Mouse (Mus musculus) embryonic fibroblast, embryonic 13.5 days (primary cell): Measurements from ENCODE around the gene Lamb3. TPM values are rescaled to one million over a fixed set of nuclear protein-coding genes. Genes with fewer than 3 reads are reported as not detected.
"Not testable (repeated sequence)": the region's sequence is repeated elsewhere in the genome, so short reads cannot be mapped to it uniquely, and the experiment has no call there.

ENCODE experiments used
- H3K27ac ChIP-seq: 2 replicates; pipeline ENCODE4 v1.5.1; 2012; ENCODE audit warnings: low read length, control low read depth, inconsistent platforms; ENCODE audit not compliant: insufficient read depth
- H3K4me1 ChIP-seq: 2 replicates; pipeline ENCODE4 v1.6.1; 2011; ENCODE audit warnings: low read length; ENCODE audit not compliant: control insufficient read depth, insufficient read depth
- H3K4me3 ChIP-seq: 2 replicates; pipeline ENCODE4 v1.5.1; 2011; ENCODE audit warnings: mild to moderate bottlenecking, control low read depth, low read length; ENCODE audit not compliant: insufficient read depth
- CTCF ChIP-seq: IDR thresholded peaks from 2 replicates; pipeline ENCODE4 v1.5.1; 2011; ENCODE audit warnings: mild to moderate bottlenecking, control low read depth, low read length, moderate library complexity, borderline replicate concordance; ENCODE audit not compliant: insufficient read depth
- POLR2A ChIP-seq: IDR thresholded peaks from 2 replicates; pipeline ENCODE4 v1.6.1; 2011; ENCODE audit warnings: low read depth, mild to moderate bottlenecking, control low read depth, low read length, moderate library complexity
- polyA plus RNA-seq: library from polyadenylated mRNA; stranded (reverse); fragments of >200 nt; gene quantifications from 2 replicates; pipeline ENCODE4 v1.2.4, GENCODE M21; 2011; ENCODE audit warnings: low read depth; ENCODE audit not compliant: missing spikeins, insufficient read length

The Lamb3 gene
- polyA plus RNA-seq, 1 experiment: not detected

- Histone ChIP-seq H3K27ac (no peak overlapping the region), H3K4me3 (no peak overlapping the region), H3K4me1 (no peaks in the 10 kb centered on the region)
- TF ChIP-seq POLR2A: no peak
- TF ChIP-seq CTCF: no peak
These were observed 30.9 kb downstream of the Lamb3 start for GRCm38 (mm10) chr1:193238426-193238825.

GRCm38 (mm10) chr1:193241436-193241835, 33.9 kb downstream of the Lamb3 start:
- TF ChIP-seq CTCF: no peak
- TF ChIP-seq POLR2A: no peak
- no peak overlapping the region for H3K27ac ChIP-seq
- no peak overlapping the region for H3K4me3 ChIP-seq
- peaks cover 5% of the 10 kb centered on the region; the same call in 1 of the 2 replicates for H3K4me1 ChIP-seq

- no peak for TF ChIP-seq CTCF
- TF ChIP-seq POLR2A: no peak
- Histone ChIP-seq H3K4me3 (no peak overlapping the region), H3K4me1 (peaks cover 5% of the 10 kb centered on the region; the same call in 1 of the 2 replicates), H3K27ac (no peak overlapping the region)
These were observed 34.7 kb downstream of the Lamb3 start for GRCm38 (mm10) chr1:193242238-193242637.

- Histone ChIP-seq H3K4me1 (peaks cover 5% of the 10 kb centered on the region; the same call in 1 of the 2 replicates), H3K27ac (no peak overlapping the region), H3K4me3 (no peak overlapping the region)
- TF ChIP-seq CTCF: no peak
- no peak for TF ChIP-seq POLR2A
These were observed 35.4 kb downstream of the Lamb3 start for GRCm38 (mm10) chr1:193242863-193243262.

GRCm38 (mm10) chr1:193243571-193244193, 36.2 kb downstream of the Lamb3 start:
- peak overlapping the region; percentile 84 for H3K27ac ChIP-seq
- H3K4me3 ChIP-seq: no peak overlapping the region
- TF ChIP-seq POLR2A (no peak), CTCF (no peak)

GRCm38 (mm10) chr1:193244235-193244634, 36.7 kb downstream of the Lamb3 start:
- no peak overlapping the region for H3K4me3 ChIP-seq

More at GRCm38 (mm10) chr1:193243571-193244193, 36.2 kb downstream of the Lamb3 start:
- peaks cover 5% of the 10 kb centered on the region; the same call in 1 of the 2 replicates for H3K4me1 ChIP-seq

GRCm38 (mm10) chr1:193250026-193250425, 42.5 kb downstream of the Lamb3 start:
- no peak for TF ChIP-seq POLR2A
- TF ChIP-seq CTCF: no peak
- Histone ChIP-seq H3K4me1 (no peaks in the 10 kb centered on the region), H3K4me3 (no peak overlapping the region), H3K27ac (no peak overlapping the region)

More at GRCm38 (mm10) chr1:193244235-193244634, 36.7 kb downstream of the Lamb3 start:
- Histone ChIP-seq H3K4me1 (peaks cover 5% of the 10 kb centered on the region; the same call in 1 of the 2 replicates), H3K27ac (no peak overlapping the region)
- no peak for TF ChIP-seq POLR2A
- no peak for TF ChIP-seq CTCF

GRCm38 (mm10) chr1:193251386-193251785, 43.9 kb downstream of the Lamb3 start:
- no peaks in the 10 kb centered on the region for H3K4me1 ChIP-seq
- no peak overlapping the region for H3K27ac ChIP-seq
- no peak for TF ChIP-seq CTCF
- TF ChIP-seq POLR2A: no peak
- no peak overlapping the region for H3K4me3 ChIP-seq

- no peaks in the 10 kb centered on the region for H3K4me1 ChIP-seq
These were observed 45.1 kb downstream of the Lamb3 start for GRCm38 (mm10) chr1:193252616-193253015.

GRCm38 (mm10) chr1:193253895-193254294, 46.4 kb downstream of the Lamb3 start:
- not testable (repeated sequence) for H3K4me3 ChIP-seq, H3K4me1 ChIP-seq, H3K27ac ChIP-seq

More at GRCm38 (mm10) chr1:193252616-193253015, 45.1 kb downstream of the Lamb3 start:
- no peak for TF ChIP-seq POLR2A
- no peak for TF ChIP-seq CTCF
- Histone ChIP-seq H3K27ac (no peak overlapping the region), H3K4me3 (no peak overlapping the region)
